Mouse (Mus musculus) embryo, embryonic 9.5 days (tissue): ENCODE measurements at regions not wholly inside any gene's neighbourhood (a gene's known extent, or its start where the extent isn't known, plus 50 kb on each side); places are given as distances from the start of the nearest gene placed in this dataset.

ENCODE experiments used
- DNase-seq: peaks from one replicate; pipeline ENCODE4 v3.0.0-alpha.2; 2017; ENCODE audit errors: extremely low spot score

DNA sequence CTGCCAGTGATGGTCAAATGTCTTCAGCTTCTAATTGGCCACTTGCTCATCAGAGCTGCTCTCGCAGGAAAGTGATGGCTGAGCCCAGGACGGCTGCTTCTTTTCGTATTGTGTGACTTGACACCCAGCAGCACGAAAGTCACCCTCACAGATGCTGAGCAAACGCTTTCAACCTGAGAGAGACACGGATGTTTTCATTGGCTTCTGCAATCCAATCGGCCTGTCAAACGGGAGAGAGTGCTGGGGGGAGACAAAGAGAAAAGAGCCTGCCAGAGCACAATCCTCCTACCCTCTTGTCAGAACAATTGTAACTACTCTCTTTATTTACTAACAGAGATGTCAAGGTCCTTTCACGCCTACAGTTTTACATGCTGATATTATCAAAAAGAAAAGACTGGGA, 289.9 kb downstream of the Nsun3 start:
- no peak for DNase-seq

DNA sequence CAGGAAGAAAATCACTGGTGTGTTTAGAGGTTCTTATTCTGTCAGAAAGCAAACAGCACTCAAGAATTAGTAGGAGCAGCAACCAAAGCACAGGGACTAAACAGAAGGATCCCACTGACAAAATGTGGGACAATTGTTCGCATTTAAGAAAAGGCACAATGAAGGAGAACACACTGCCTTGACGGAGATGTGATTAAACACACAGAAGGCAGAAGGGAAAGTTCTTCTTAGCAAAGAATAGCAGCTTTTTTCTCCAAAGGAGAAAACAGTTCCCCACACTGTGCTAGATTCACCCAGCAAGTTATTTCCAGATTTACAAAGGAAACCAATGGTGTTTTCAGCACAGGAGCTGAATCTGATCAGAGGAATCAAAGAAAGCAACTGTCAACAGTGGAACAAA, 316.5 kb downstream of the Nsun3 start:
- no peak for DNase-seq

DNA sequence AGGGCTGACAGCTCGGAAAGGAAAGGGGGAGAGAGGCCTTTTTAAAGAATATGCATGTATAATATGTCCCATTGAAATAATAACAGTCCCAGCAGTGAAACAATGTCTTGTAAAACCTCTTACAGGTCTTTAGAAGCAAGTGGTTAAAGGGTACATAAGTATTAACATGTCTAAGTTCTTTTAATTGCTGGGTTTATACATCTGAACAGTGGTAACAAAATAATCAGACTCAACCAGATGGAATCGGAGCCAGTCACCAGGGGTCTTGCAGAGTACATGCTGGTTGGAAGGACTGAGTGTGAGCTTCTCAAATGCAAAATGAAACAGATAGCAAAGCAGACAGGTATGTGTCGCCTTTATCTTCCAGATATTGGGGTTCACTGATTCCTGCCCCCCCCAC, 317.3 kb downstream of the Nsun3 start:
- no peak for DNase-seq

DNA sequence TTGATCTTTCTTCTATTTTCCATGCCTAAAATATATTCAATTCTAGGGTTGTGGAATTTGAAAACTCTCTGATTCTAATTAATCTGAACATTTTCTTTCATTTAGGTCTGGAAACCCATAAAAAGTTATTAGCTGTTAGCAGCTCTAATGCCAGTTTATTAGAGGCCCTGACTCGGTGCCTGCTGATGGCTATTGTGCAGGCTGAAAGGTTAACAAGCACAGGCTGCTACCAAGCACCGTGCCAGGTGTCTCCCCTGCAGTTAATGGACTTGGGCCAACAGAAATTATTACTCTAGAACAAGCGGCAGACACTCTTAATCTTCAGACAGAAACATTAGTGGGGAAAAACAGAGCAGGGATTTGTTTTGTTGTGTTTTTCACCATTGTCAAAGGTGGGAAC, 317.8 kb downstream of the Nsun3 start:
- DNase-seq: no peak

DNA sequence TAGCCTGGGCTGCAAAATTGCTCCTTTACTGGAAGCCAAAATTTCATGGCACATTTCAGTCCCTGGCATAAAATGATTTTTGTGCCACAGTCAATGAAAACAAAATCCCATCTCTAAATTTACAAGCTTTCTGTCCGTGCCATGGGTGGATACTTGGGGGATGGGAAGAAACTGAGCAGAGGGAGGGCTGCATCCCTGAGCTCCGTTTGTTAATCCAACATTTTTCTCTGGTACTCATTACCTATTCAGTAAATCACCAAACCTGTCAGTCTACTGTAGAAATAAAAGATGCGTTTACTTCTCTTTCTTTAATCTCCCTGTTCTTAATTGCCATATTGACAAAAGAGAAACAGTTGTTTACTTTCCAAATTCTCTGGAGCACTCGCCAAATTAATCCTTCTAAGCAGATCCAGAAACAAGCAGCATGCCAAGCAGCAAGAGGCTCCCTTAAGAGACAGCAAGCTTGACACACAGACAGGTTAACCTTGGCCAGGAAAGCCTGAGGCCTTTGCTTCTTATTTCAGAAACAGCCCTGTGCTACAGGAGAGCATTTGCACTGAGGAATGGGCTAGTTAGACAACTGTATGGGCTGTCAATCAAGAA, 326.6 kb downstream of the Nsun3 start:
- DNase-seq: no peak

DNA sequence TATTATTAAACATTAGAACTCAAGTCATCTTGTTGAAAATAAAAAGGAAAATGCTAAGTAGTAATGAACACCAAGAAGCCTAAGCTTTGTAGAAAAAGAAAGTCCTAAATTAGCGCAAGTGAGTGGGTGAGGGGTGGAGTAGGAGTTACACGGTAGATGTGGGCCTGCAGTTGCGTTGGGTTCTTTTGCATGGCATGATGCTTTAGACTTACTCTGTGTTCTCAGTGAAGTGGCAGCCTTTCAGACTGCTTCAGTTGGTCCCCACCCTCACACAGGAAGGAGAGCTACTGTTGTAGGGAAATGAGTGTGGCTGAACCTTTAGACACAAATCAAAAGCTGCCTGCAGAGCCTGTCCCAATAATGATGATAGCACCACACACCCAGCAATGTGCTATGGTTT, 336.9 kb downstream of the Nsun3 start:
- DNase-seq: no peak

DNA sequence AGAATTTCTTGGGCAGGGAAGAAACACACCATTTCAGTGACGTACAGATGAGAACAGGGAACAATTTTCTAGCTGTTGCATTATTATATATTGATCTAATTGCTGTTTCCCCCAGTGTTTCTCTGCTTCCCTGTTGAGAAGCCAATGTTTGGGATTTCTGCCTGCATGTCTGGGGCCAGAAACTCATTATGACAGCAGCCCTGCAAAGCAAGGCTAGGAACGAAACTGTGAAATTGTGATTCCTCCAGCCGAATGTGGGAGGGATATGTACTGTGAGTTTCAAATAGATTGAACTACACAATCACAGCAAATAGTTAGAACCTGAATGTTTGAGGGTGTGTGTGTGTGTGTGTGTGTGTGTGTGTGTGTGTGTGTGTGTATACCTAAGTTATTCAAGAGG, 339.2 kb downstream of the Nsun3 start:
- no peak for DNase-seq

DNA sequence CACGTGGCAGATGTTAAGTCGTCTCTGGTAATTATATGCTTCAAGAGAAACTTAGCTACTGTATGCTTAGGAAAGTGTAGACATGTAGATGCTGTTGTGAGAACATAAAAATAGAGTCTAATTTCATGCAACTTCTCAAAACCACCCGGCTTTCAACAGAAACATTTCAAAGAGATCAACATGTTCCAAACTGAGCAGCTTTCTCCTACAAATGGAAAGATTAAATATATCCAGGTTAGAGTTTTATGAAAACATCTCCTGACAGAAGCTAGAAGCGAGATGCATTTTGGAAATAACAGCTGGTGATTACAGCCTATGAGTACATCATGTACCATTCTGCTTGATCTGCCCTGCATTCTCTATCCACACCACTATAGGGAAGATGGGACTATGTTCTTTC, 345.4 kb downstream of the Nsun3 start:
- no peak for DNase-seq

DNA sequence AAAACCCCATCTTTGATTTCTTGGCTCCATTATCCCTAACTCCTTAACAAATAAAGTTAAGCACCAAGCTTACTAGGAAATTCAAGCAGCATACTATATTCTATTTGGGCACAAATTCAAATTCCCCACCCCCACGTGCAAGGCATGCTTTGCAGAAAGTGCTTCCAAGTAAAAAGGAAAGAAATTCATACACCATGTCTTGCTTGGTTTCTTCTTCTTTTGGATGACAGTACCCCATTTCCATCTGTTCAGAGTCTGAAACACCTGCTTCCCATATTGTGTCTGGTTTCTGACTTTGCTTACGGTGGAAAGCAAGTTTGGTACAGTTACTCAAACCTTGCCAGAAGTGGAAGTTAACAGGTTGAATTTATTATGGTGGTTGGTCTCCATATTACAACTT, 353.5 kb downstream of the Nsun3 start:
- no peak for DNase-seq

DNA sequence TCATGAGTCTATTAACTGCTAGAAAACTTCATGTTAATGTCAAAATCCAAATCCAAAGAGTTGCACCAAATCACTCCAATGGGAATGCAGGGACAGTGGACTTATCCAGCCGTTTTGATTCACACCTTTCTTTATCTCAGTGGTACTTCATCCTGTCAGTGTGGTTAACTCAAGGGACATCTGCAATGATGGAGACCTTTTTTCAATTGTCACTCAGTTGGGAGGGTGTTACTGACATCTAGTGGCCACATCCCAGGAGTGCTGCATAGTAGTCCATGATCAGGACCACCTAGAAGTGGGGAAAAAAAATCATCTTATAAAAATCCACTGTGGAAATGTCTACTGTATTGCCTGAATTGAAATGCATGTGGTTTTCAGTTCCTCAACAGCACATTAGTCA, 372.1 kb downstream of the Nsun3 start:
- DNase-seq: peak; percentile 19

DNA sequence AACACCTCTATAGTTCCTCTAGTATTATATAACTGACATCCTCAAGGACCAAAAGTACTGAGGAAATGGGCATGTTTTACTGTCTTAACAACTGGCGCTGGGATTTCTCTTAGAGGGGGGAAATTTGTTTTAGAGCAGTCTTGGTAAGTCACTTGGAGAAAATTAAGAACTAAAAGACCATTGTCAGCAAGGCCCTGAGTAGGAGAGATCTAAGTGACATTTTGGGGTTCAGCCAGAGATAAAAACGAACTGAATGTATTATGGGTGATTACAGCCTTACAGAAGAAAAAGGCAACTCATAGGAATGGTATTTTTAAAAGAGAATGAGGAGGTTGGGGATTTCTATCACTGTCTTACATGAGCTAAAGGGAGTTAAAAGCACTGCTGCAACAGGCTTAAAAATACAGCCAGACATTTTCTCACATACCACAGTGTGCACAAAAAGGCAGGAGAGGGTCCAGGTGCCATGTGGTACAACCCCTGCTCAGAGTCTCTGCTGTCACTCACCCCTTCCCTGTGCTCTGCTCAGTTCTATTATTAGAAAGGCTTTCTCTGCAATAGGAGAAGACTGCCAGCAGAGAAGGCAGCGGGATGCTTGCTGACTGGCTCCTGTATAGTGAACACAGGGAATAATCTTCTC, 379.0 kb downstream of the Nsun3 start:
- DNase-seq: no peak

DNA sequence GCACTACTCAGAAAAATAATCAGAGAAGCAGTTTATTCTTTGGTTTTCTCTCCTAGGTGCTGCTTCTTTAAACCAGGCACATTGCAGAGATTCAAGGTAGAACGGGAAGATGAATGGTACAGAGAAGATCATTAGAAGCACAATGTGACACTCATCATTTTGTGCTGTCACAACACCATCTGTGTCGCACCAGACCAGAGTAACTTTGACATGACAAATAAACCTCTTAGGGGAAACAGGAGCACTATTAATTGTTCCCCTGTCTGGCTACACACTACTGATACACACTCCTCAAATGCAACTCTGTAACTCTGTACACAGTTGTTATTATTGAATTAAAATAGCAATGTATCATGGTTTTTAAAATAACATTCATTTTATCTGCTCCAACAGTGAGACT, 380.2 kb downstream of the Nsun3 start:
- no peak for DNase-seq

DNA sequence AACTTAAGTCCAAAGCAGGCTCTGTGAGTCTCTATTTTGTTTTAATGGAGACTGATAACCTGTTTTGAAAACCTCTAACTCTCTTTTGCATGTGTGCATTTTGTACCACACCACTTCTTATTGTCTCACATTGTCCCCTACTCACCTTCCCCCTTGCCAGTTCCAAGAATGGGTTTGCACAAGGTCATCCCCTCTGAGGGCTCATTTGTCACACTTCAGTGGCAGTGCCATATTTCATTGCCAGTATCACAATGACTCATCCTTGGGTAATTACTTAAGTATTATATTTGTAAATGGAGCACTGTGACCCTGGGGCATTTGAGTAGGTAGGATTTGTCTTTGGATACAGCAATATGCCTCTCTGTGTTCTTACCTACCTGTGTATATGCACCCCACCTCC, 429.3 kb downstream of the Nsun3 start:
- DNase-seq: peak; percentile 4

DNA sequence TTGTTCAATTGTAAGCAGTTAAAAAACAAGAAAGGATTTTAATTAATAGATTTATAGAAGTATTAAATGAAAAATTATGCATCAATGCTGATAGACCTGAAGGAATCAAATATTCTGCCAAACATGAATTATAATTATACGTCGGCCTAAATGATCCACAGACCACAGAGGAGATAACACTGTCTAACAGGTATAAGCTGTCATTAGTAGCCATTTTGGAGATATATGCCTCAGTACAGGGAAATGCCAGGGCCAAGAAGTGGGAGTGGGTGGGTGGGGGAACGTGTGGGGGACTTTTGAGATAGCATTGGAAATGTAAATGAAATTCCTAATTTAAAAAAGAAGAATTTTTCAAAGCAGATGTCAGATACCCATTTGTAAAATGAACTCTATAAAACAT, 430.3 kb downstream of the Nsun3 start:
- DNase-seq: no peak

DNA sequence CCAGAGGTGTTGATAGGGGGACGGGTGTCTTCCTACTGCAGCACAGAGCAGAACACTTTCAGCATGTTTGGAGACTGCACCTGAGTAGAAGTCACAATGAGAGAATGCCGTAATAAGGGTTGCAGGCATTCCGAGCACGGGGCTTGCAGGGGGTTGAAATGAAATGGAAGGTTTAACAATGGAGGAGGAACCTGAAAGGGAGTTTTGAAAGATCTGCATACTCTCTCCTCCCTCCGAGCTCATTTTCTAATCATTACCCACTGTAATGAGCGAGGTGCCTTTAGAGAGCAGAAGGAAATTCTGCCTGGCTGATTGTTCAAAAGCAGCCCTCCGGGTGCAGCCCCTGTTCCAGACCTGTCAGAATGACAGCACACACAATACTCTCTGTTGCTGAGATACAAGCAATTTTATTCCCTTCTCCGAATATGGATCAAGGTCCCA, 430.8 kb downstream of the Nsun3 start:
- no peak for DNase-seq

DNA sequence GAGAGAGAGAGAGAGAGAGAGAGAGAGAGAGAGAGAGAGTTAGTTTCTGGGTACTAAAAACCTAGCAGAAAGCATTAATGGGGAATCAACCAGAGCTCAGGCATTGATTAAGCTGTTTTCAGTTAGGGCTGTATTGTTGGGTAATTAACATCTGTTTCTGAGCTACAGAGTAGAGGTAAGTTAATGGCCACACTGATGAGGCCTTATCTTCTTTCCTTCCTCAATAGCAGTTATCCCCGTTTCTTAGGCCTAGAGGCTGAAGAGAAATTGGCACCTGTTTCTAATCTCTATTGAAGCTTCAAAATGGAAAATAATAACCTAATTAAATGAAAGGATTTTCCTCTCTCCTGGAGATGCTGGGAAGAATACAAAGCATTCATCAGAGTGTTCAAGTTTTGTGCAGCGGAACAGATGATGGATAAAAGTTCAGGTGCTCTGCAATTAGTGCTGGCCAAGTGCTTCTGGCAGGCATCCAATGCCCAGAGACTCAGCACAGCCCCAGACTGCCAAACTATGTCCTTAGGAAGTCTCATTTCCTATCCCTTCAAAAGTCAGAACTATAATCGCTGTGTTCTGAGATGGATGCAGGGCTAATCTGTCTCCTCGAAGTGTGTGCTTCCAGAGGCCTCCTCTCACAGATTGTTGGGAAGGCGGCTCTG, 459.1 kb downstream of the Nsun3 start:
- DNase-seq: no peak

DNA sequence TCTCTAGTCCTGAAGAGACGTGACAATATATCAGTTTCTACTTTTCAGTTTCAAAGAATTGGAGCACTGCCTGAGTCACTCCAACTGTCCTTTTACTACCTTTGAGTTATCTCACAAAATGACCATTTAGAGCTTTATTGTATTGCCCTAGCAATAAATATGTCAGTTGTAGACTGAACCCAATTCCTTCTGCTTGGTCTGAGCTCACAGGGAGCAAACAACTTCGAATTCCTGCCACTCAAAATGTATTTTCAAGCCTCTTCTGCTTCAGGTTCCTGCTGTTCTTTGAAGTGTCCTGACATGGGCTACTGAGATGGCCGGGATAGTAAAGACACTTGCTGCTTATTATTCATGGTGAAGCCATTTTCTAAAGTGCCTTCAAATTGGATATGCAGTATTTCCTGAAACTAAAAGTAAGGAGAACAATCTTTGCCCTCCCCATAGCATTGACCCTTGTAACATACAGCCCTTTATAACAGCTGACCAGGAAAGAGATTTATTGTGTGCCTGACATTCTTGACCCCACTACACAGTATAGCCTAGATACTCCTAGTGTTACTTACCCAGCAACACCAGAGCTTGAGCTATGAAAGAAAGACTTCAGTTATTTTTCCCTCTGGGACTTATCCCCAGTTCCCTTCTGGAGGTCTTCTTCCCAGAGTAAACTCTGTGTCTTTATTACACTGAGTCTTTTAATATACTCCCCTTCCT, 460.9 kb downstream of the Nsun3 start:
- peak; percentile 8 for DNase-seq

DNA sequence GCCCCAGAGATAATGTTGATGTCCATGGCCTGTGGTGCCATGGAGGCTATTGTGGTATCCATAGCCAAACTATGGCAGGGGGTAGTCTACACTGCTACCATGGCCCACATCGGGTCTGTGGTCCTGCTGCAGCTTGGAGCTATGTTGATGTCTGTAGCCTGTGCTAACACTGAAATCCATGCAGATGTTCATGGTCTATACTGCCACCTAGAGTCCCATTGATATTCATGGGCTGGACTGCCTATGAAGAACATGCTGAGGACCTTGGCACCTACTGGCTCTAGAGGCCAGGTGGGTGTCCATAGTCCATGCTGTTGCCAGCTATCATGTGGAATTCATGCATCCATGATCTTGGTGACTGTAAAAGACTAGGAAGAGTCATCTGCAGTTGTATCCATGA, 463.8 kb downstream of the Nsun3 start:
- DNase-seq: no peak

DNA sequence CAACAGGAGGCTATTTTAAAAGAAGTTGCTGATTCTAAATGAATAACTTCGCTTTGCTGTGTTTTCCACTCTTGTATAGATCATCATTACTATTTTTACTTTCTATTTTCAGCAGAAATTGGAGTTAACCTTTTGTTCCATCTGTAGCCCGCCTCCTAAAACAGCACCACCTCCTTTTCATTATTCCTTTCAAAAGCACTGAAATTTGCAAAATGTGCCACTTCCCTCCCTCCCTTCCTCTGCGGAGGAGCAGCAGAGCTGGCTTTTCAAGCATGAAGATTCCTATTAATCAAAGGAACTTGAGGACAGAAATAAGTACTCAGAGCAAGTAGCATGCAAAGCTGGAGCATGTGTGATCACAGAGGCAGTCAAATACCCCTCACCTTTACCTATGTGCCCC, 497.7 kb downstream of the Nsun3 start:
- no peak for DNase-seq
